Mouse (Mus musculus): ENCODE measurements around the gene Dnaaf3.

Gene Dnaaf3

DNA sequence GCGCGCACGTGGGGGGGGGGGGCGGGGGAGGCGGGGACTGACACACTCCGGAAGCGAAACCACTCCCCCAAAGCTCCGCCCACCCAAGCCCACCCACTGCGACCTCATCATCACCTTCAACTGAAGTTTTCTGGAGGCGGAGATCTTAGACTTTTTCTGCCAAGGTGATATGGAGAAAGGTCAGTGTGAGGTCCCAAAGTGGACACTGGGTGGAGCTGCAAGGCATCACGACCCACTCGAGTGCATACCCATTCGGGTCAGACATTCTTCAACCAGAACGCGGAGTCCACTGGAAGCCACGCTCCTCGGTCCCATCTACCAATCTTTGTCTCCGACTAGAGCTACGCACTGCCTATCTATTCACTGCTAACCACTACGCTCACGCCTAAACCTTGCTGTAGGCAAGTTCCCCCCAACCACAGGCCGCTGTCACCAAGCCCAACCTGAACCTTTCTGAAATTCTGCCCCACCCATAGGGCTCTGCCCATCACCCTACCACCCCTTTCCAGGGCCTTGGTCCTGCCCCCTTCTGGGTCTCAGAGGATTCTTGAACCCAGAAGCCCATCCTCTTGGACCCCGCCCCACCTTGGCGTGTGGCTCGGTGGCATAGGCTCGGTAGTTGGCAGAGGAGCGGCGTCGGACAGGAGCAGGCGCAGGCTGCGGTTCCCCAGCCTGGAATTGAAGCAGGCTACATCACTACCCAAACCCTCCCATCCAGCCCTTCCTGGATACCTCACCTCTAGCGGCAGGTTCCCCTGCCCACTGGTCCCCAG lies 10.8 kb downstream of the Dnaaf3 start:
- no peak for DNase-seq

DNA sequence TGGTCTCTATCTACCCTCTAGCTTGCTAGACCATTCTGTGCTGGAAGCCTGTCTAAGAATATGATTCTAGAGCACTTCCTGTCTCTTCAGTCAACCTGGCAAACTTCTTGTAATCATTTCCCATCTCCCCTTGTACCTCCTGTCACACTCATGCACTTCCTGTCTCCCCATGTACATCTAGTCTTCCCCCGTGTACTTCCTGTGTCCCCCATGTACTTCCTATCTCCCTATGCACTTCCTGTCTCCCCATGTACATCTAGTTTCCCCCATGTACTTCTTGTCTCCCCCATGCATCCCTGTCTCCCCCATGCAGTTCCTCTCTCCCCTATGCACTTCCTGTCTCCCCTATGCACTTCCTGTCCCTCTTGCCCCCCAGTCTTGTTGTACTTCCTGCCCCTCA lies 13.8 kb downstream of the Dnaaf3 start:
- no peak for DNase-seq

DNA sequence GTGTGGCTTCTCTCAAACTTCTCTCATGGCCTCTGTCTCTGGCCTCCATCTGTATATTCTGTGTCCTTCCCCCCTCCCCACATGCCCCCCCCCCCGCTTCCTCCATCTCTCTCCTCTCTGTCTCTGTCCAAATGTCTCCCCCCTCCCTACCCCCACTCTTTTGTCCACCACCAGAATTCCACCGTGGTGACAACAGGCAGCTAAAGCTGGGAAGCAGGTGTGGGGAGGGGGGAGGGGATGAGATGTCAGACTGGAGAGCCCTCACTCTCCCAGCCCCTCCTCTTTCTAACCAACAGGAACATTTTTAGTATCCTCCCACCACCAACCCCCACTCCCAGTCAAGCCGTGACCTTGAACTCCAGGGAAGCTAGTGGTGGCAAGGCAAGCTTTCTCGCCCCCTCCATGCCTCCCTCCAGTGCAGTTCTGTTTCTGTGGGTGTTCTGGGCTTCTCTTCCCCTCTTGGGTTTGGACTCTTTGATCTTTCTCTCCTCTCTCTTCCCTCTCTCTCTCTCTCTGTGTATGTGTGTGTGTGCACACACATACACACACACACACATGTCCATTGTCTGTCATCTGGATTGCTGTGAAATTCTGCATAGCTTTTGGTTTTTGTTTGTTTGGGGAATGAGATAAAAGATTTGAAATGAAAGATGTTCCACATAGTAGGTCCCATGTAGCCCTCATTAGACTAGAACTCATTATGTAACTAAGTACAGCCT lies 15.8 kb downstream of the Dnaaf3 start, which contains the start of gene Tnnt1:
Tnnt1 (minus strand) TSS at position 51 of the 719 bp plus-strand sequence.
- no peak for DNase-seq

DNA sequence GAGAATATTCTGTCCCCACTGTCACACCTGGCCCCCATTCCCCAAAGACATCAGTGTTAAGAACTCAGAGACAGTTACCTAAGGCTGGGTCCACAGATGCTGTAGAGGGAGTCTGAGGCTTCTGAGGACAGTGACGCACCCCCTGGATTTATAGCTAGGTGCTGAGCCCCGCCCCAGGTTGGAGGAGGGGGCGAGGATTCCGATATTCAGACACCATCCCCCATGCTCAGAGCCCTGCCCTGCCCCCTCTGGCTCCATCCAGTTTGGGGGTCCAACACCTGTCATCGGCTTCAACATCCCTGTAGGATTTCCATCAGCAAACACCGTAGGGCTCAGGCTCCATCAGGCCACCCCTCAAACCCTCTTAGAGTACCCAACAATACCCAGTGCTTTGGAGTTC lies 16.4 kb downstream of the Dnaaf3 start:
- no peak for DNase-seq

DNA sequence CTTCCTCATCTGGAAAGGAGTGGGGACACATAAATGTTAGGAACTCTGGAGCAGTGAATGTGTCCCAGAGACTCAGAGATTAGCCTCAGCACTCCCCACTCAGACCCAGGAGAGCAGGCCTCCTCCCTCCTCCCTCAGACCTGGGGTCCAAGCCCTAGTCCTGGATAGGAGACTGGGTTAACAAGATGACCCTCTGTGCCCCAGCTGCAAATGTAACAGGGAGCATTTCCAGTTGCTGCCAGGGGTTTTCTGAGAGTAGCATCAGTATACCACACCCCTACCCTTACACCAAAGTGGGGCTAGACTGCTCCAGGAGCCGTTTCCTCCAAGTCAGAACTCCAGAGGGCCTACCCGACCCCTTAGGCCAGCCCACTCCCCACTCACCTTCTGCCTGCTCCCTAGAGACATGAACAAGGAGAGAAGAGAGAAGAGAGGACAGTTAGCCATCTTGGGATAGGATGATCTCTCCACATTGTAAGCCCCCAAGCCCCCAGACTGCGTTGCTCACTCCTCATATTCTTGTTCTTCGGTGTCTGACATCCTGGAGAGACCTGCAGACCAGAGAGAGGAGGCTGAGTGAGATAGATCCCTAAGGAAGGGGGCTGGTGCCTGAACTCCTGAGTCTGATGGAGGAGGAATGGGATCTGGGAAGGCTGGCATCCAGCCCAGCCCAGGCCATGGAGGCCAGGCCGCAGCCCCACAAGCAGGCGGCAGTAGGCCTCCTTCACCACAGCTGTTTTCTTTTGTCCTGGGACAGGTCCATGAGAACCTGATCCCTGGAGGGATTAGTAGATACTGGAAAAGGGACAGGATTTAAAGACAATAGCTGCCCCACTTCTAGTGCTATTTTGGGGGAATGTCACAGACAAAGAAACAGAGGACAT lies 18.2 kb downstream of the Dnaaf3 start:
- DNase-seq = no peak

DNA sequence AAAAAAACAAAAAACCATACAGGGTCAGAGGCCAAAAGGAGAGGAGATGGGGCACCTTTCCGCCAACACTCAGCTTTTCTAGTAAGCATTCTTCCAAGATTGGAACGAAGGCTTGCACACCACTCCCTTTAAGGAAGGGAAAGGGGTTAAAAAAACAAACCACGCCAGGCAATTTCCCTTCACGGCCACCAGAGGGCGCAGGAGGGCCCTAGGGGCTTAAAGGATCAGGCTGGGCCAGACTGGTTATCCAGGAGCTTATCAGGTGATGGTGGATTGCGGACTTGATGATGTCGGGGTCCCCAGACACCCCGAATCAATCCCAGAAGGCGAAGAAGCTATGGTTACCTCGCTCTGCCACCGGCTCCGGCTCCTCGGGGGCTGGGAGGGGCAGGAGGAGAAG lies 19.0 kb downstream of the Dnaaf3 start:
- DNase-seq = peak in 1 of 2 experiments; percentile 39

DNA sequence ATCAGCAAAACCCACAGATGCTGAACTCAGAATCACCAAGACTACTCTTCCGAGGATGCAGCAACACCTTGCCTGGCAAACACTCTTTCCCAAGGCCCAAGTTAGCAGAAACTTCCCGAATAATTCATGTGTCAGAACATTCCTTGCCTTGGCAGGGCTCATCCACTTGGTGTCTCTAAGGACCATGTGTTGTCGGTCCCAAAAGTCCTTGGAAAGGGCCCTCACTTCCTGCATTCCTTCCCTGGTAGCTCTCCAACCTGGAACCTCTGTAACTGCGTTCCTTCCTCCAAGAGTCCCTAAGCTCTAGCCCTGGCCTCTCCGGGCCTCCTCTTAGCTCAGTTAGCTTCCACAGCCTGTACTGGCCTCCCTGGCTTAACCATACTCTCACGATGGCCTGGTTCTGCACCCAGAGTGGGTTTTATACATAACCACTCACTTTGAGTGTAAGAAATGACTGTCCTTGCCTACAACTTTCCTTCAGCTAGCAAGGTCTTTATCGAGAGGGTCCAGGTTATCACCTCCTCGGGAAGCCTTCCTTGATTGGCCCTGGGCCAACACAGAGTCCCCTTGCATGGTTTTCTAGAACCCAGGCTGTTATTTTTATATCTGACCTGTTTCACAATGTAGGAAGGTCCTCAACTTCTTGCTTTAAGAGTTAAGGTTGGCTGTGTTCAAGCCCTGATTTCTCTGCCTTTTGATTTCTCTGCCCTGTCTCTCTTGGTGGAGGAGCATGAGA lies 20.6 kb downstream of the Dnaaf3 start:
- DNase-seq = peak in 1 of 2 experiments; percentile 41

DNA sequence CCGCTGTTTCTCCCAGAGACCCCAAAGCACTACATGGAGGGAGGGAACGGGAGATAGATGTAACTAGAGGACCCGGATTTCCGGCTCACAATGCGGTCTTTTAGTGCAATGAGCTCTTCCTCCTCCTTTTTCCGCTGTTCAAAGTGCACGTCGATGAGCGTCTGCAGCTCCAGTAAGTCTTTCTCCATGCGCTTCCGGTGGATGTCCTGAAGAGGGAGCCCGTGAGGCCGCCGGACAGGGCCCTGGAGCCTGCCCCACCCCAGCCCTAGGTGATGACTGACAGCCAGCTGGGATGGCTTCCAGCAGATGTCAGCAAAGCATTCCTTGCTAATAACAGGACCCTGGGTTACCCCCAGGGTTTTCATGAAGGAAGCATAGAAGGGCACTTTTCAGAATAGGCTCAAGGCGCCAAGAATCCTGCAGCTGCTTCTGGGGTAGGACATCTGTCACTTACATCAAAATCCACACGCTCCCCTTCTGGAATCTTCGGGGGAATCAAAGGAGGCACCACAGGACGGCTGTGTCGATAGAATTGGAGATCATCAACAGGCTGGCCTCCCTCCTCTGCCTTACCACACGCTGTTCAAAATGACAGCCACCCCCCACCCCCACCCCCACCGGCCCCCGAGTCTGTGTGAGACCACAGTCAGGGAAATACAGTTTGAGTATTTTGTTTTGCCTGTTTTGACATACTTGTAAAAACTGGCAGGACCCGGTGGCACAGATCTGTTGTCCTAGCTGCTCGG lies 22.2 kb downstream of the Dnaaf3 start:
- DNase-seq = peak; percentile 77 to 80

DNA sequence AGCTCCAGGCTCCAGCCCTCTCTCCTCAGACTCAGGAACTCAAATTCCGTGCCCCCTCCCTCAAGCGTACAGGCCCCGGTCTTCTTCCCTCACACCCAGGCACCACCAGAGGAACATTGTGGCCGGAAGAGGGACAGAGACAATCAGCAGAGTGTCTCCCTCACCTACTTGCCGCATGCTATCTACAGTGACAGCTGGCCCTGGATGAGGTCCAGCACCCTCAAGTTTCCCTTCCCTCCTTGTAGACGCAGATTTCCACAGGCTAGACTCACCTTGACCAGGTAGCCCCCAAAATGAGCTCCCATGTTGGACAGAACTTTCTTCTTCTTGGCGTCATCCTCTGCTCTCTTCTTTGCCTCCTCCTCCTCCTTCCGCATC lies 23.5 kb downstream of the Dnaaf3 start:
- DNase-seq = no peak

DNA sequence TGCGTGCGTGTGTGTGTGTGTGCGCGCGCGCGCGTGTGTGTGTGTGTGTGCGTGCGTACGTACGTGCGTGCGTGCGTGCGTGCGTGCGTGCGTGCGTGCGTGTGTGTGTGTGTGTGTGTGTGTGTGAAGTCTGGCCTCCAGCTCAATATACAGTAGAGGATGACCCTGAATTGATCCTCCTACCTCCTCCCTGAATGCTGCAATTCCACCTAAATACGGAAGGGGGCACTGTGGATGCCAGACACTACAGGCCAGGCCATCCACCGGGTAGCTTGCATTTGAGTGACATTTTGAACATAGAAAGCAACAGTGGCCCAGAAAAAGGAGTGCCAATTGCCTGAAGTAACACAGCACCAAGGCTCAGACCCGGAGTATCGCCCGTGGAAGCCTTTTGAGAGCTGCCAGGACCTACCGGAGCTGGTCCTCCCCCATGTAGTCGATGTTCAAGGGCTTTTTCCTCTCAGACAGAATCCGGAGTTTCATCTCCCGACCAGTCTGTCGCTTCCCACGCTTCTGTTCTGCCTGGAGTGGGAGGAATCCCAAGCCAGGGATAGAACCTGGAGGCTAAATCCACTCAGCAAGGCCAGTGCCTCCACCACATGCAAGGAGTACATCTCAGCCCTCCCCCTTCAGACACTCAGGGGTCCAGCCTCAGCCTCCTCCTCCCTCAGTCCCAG lies 24.1 kb downstream of the Dnaaf3 start:
- no peak for DNase-seq

DNA sequence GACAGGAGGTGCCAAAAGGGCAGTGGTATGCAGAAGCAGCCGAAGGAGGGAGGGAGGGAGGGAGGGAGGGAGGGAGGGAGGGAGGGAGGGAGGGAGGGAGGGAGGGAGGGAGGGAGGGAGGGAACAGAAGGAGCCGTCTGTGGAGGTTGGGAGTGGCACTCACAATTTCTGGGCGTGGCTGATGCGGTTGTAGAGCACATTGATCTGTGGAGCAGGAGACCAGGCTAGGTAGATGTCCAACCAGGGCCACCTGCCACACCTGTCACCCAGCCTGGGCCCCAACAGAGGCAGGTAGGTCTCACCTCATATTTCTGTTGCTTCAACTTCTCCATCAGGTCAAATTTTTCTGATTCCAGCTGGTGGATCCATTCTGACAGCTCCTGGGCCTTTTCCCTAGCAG lies 25.0 kb downstream of the Dnaaf3 start:
- DNase-seq = no peak

DNA sequence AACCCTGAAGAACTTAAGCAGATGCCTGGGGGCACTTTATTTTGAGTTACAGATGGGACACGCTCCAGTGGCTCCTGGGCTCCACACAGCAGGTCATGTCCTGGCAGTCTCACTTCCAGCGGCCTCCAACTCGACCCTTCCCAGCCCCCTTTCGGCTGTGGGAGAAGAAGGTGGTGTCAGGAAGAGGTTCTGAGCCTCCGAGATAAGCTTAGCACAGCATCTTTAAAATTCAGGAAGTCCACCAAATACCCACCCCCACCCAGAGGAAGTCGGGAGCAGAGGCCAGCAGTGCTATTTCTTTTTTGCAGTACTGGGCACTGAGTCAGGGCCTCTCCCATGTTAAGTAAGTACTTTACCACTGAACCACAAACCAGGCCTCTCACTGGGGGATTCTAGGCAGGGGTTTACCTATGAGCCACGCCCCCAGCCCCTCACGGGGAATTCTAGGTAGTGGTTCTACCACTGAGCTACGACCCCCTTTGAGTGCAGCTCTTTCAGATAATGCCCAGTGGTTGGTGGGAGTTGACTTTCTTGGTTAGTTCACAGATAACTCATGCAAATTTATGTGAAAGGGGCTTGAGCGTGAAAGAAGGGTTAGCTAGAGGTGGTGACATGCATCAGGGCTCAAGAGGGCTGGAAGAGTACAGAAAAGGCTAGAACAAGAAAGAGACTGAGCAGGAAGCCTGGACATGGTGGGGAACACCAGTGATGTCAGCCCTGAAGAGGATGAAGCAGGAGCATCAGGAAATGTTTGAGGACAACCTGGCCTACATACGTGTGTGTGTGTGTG lies 27.4 kb downstream of the Dnaaf3 start:
- no peak for DNase-seq

DNA sequence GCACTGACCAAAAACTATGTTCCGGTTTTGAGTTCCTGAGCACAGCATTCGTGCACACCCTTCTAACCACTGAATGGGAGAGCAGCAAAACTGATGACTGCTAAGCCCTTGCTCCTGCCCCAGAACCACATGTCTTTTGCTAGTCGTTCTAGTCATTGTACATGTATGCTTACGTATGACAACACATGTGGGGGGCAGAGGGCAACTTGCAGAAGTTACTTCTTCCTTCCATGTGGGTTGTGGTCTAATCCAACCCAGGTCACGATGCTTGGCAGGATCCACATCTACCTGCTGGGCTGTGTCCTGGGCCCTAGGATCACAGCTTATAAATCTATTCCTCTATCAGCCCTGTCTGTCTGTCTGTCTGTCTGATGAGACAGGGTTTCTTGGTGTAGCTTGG lies 28.4 kb downstream of the Dnaaf3 start:
- DNase-seq = no peak

DNA sequence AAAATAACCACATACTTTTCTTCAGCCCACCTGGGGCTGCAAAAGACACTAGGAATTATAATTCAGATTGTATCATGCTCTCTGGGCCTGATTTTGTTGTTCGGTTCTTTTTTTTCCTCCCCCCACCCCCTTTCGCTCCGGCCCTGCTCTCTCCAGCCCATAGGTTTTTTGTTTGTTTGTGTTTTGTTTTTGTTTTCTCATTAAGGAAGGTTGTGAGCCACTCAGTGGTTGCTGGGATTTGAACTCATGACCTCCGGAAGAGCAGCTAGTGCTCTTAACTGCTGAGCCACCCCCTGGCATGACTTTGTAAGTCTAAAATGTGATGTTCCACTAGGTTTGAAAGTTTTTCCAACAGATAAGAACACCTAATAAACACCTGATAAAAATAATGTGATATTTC lies 29.2 kb downstream of the Dnaaf3 start:
- no peak for DNase-seq

DNA sequence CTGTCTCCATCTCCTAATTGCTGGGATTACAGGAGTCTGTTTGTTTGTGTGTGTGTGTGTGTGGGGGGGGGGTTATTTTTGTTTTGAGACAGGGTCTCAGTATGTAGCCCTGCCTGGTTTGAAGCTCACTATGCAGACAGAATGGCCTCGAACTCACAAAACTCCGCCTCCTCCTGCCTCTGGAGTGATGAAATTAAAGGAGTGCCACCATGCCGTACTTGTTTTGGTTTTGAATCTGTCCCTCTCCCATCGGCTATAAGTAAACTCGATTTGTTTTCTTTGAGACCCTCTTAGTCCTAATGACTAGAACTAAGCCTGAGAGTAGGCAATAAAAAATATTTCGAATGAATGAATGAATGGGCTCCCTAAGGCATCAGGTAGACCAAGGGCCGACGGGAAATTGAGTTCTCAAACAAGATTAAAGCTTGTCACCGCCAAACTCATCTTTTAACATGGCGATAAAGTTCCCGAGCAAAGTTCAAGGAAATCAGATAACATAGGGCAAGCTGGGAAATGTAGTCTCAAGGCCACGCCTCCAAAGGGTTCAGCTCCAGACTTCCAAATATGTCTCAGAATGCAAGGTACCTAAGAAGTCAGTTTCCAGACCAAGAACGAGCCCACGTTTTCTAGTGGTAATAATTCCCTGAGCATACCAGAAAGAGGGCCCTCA lies 29.7 kb downstream of the Dnaaf3 start:
- DNase-seq = peak; percentile 53 to 68

DNA sequence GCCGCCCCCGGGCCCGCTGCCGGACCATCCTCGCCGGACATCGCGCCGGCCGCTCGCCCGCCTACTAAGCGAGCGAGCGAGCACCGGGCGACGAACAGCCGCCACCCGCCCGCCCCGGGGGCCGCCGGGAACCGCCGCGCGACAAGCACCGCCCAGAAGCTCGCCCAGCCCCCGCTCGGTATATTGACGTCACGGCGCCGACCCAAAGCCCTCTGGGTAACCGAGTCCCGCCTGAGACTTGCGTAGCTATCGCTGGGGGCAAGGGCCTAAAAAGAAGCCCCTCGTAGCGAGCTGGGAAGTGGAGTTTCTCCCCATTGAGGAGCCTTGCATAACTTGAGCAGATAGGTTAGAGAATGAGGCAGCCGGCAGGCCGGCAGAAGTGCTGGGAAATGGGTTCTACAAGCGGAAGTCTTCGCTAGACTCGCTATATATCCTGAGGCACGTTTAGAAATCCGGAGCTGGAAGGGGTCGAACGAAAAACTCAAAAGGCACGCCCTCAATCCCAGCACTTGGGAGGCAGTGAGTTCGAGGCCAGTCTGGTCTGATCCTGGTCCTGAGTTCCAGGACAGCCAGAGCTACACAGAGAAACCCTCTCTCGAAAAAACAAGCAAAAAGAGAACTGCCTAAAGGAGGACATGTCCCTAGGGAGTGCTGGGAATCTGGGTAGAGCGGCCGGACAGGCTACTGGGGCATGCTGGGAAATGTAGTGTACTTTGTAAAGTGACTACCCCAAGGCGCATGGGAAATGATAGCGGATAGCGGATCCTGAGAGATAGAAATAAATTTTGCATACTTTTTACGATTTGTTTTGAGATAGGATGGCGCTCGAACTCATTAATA lies 30.5 kb downstream of the Dnaaf3 start, which contains the start of gene Ppp1r12c:
Ppp1r12c (minus strand) TSS at position 123 of the 840 bp plus-strand sequence.
- peak; percentile 95 for DNase-seq

DNA sequence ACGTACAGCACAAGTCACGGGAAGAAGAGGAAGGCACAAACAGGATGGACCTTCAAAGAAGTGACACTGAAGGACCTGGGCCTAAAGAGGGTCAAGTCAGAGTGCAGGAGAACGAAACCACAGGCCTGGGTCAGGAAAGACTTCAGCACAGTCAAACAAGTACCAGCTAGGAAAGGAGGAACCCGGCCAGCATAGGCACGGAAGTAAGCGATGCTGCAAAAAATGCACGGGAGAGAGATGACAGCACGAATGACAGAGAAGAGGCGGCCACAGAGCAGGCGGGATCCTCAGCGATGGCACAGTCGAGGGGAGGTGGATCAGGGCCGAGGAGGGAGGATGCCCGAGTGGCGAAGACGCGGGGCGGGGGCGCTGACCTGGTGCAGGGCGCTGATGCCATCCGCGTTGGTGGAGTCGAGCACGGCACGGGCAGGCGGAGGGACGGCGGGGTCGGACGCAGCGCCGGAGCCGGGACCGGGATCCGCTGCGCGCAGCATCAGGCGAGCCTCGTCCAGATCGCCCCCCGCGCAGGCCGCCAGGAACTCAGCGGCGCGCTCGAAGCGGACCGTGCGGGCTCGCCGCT lies 31.3 kb downstream of the Dnaaf3 start:
- DNase-seq = peak; percentile 36 to 40

DNA sequence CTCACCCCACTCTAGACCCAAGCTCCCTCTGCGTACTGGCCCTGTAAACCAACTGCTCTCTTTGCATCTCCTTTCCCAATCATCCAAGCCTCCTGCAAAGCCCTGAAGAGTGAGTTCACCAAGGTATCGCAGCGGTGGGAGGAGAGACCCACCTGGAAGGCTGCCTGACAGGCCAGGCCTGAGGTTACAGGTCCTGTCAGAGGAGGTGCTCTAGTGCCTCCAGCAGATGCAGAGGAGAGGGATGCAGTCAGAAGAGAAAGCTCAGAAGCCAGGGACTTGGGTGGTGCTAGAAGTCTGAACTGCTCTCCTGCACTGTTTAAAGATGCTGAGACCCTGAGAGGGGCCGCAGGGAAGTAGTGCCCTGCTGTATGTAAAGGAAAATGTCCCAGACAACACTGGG lies 33.2 kb downstream of the Dnaaf3 start:
- DNase-seq = no peak
